10 mouse cellular contexts compared by ENCODE assay signal in the genomic region with DNA sequence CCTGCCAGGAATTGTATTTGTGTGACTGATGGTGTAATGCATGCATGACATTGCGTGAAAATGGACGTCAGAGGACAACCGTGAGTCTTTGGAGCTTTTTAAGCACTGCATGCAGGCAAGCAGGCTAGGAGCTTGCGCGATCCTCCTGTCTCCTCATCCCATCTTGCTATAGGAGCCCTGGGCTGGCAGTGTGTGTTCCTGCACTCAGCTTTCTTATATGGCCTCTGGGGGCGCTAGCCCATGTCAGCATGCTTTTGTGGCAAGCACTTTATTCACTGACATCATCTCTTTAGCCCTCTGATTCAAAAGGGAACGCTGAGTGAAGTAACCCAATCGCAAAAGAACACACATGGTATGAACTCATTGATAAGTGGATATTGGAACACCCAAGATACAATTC.
A peak's percentile ranks its signal among the peaks of the same experiment; 100 is the strongest.
DNase-seq lines count a peak whose midpoint lies in the region; ATAC-seq and TF ChIP-seq lines count a peak whose summit lies in the region.
"Had no signal": no experiment of that assay in that cellular context is flagged by ENCODE, and none has a peak within 500 bp of the region (broad histone marks: within the 10 kb centered on the region; RNA-seq: fewer than 3 reads in every experiment).

No protein-coding gene starts in this region.

- no peak overlapping the region for H3K4me2 ChIP-seq in midbrain, embryonic 11.5 days
- no peak overlapping the region for H3K4me2 ChIP-seq in midbrain, embryonic 14.5 days (ENCODE audit: low read length)
- H3K4me2 ChIP-seq: liver, embryonic 15.5 days had no signal

- H3K27ac ChIP-seq in kidney, adult 2 months (ENCODE audit: insufficient read depth, low read depth, low read length) = no peak overlapping the region
- no peak overlapping the region for H3K27ac ChIP-seq in midbrain, embryonic 11.5 days (ENCODE audit: low read depth, low read length)
- no peak overlapping the region for H3K27ac ChIP-seq in midbrain, embryonic 14.5 days (replicated peaks; ENCODE audit: low read depth, low read length)
- H3K27ac ChIP-seq: liver, embryonic 15.5 days had no signal

- TF ChIP-seq POLR2A in kidney, adult 2 months (IDR thresholded peaks at IDR 0.05; ENCODE audit: low read depth, low read length) = no peak

- no peak overlapping the region for H3K4me3 ChIP-seq in kidney, adult 2 months (ENCODE audit: insufficient read depth, low read depth, low read length)
- no peak overlapping the region for H3K4me3 ChIP-seq in midbrain, embryonic 11.5 days (ENCODE audit: low read depth, low read length)
- no peak overlapping the region for H3K4me3 ChIP-seq in midbrain, embryonic 14.5 days (replicated peaks; ENCODE audit: low read depth, low read length)
- H3K4me3 ChIP-seq: liver, embryonic 15.5 days had no signal

- H3K9ac ChIP-seq in midbrain, embryonic 11.5 days (ENCODE audit: low read length) = no peak overlapping the region
- H3K9ac ChIP-seq in midbrain, embryonic 14.5 days (replicated peaks; ENCODE audit: low read length) = no peak overlapping the region
- H3K9ac ChIP-seq: liver, embryonic 15.5 days had no signal

- no peak for DNase-seq in kidney, adult 2 months
- DNase-seq in kidney, adult 8-10 months = no peak
- peak; percentile 66 for DNase-seq in midbrain, embryonic 11.5 days (ENCODE audit: low spot score, missing footprints)
- DNase-seq in midbrain, embryonic 14.5 days = no peak
- peak; percentile 80 for DNase-seq in ZHBTc4 (ENCODE audit: low read depth, low spot score)
- no peak for DNase-seq in right cerebral cortex, postnatal 10 days (ENCODE audit: low spot score in 2 of 2)
- no peak for DNase-seq in heart, postnatal 4 days
- DNase-seq: kidney, adult 11 months; spleen, adult 18-20 months had no signal

- no peaks in the 10 kb centered on the region for H3K36me3 ChIP-seq in kidney, adult 2 months (ENCODE audit: control insufficient read depth, insufficient read depth, low read length)
- H3K36me3 ChIP-seq in midbrain, embryonic 11.5 days (ENCODE audit: control insufficient read depth, insufficient read depth, low read length) = no peaks in the 10 kb centered on the region
- H3K36me3 ChIP-seq in midbrain, embryonic 14.5 days (ENCODE audit: control insufficient read depth, insufficient read depth, low read length) = no peaks in the 10 kb centered on the region
- H3K36me3 ChIP-seq: liver, embryonic 15.5 days had no signal

- H3K9me3 ChIP-seq in midbrain, embryonic 11.5 days (ENCODE audit: control insufficient read depth, low read length) = no peaks in the 10 kb centered on the region
- no peaks in the 10 kb centered on the region for H3K9me3 ChIP-seq in midbrain, embryonic 14.5 days (ENCODE audit: control insufficient read depth, low read length)
- H3K9me3 ChIP-seq: liver, embryonic 15.5 days had no signal

- no peaks in the 10 kb centered on the region for H3K27me3 ChIP-seq in kidney, adult 2 months (replicated peaks; ENCODE audit: control insufficient read depth, insufficient read depth, low read length)
- H3K27me3 ChIP-seq in midbrain, embryonic 11.5 days (ENCODE audit: control insufficient read depth, insufficient read depth, low read length) = no peaks in the 10 kb centered on the region
- no peaks in the 10 kb centered on the region for H3K27me3 ChIP-seq in midbrain, embryonic 14.5 days (ENCODE audit: control insufficient read depth, insufficient read depth, low read length)
- H3K27me3 ChIP-seq: liver, embryonic 15.5 days had no signal

- TF ChIP-seq CTCF in kidney, adult 2 months (conservative IDR thresholded peaks at IDR 0.05; ENCODE audit: insufficient read depth, insufficient read length, low read depth, low read length) = peak; percentile 28; the same call in 1 of the 2 replicates

- ATAC-seq in midbrain, embryonic 11.5 days (ENCODE audit: low FRiP score) = no peak
- no peak for ATAC-seq in midbrain, embryonic 14.5 days (ENCODE audit: low FRiP score, low TSS enrichment)

- H3K4me1 ChIP-seq in kidney, adult 2 months (ENCODE audit: control insufficient read depth, insufficient read depth, low read length) = no peaks in the 10 kb centered on the region
- peaks cover 5% of the 10 kb centered on the region for H3K4me1 ChIP-seq in midbrain, embryonic 11.5 days (ENCODE audit: control insufficient read depth, insufficient read depth, low read length)
- H3K4me1 ChIP-seq in midbrain, embryonic 14.5 days (ENCODE audit: control insufficient read depth, insufficient read depth, low read length) = peaks cover 23% of the 10 kb centered on the region
- H3K4me1 ChIP-seq: liver, embryonic 15.5 days had no signal

- WGBS in kidney, adult 2 months = 87% methylated on average over 8 of the region's 8 CpGs
- 72% methylated on average over 8 of the region's 8 CpGs for WGBS in midbrain, embryonic 11.5 days
- 74% methylated on average over 8 of the region's 8 CpGs for WGBS in midbrain, embryonic 14.5 days

Comparison
In these comparisons a context has a peak if more than half of its experiments do, and no peak if none do; other contexts are left out.
1. DNase-seq: peak in midbrain, embryonic 11.5 days (single experiment) and ZHBTc4 (single experiment); none in kidney, adult 2 months (single experiment), kidney, adult 8-10 months (0 of 2), midbrain, embryonic 14.5 days (single experiment), right cerebral cortex, postnatal 10 days (0 of 2) and heart, postnatal 4 days (single experiment).